ENCODE assay signal across 11 mouse cellular contexts in genomic region chr13:69852313-69852712, GRCm38 (mm10). TPM values are rescaled to one million over a fixed set of nuclear protein-coding genes. Genes with fewer than 3 reads are reported as not detected.
A peak's percentile ranks its signal among the peaks of the same experiment; 100 is the strongest.
DNase-seq lines count a peak whose midpoint lies in the region; ATAC-seq and TF ChIP-seq lines count a peak whose summit lies in the region.
"Had no signal": no experiment of that assay in that cellular context is flagged by ENCODE, and none has a peak within 500 bp of the region (broad histone marks: within the 10 kb centered on the region; RNA-seq: fewer than 3 reads in every experiment).

No protein-coding gene starts in this region.

- H3K27ac ChIP-seq in forebrain, embryonic 10.5 days: no peak overlapping the region
- no peak overlapping the region for H3K27ac ChIP-seq in forebrain, postnatal 0 days (ENCODE audit: low read depth, low read length)
- no peak overlapping the region for H3K27ac ChIP-seq in lung, embryonic 14.5 days (ENCODE audit: low read depth)
- no peak overlapping the region for H3K27ac ChIP-seq in lung, postnatal 0 days (ENCODE audit: low read length)
- H3K27ac ChIP-seq: embryonic facial prominence, embryonic 15.5 days; liver, embryonic 14.5 days; neural tube, embryonic 12.5 days had no signal

- peak; percentile 31 for DNase-seq in forebrain, embryonic 10.5 days (ENCODE audit: extremely low spot score, low spot score)
- no peak for DNase-seq in forebrain, postnatal 0 days
- peak; percentile 77 for DNase-seq in lung, embryonic 14.5 days
- DNase-seq in lung, postnatal 0 days (ENCODE audit: low spot score): no peak
- DNase-seq in NIH3T3 (ENCODE audit: low read depth): peak; percentile 47
- DNase-seq in kidney, postnatal 4 days: peak; percentile 79 to 81
- DNase-seq in urinary bladder, adult 2 months (ENCODE audit: low spot score): no peak
- no peak for DNase-seq in layer of hippocampus, adult 18-20 months (ENCODE audit: low spot score in 2 of 2)

- no peak for ATAC-seq in forebrain, postnatal 0 days
- no peak for ATAC-seq in lung, embryonic 14.5 days (ENCODE audit: insufficient read depth)
- no peak for ATAC-seq in lung, postnatal 0 days

- no peaks in the 10 kb centered on the region for H3K36me3 ChIP-seq in forebrain, embryonic 10.5 days (replicated peaks)
- no peaks in the 10 kb centered on the region for H3K36me3 ChIP-seq in forebrain, postnatal 0 days (ENCODE audit: insufficient read depth)
- no peaks in the 10 kb centered on the region for H3K36me3 ChIP-seq in lung, embryonic 14.5 days (ENCODE audit: insufficient read depth)
- no peaks in the 10 kb centered on the region for H3K36me3 ChIP-seq in lung, postnatal 0 days (ENCODE audit: insufficient read depth, low read length)
- H3K36me3 ChIP-seq: embryonic facial prominence, embryonic 15.5 days; neural tube, embryonic 12.5 days had no signal

- H3K4me2 ChIP-seq in forebrain, postnatal 0 days (ENCODE audit: low read depth): no peak overlapping the region
- H3K4me2 ChIP-seq in lung, embryonic 14.5 days: no peak overlapping the region
- H3K4me2 ChIP-seq in lung, postnatal 0 days (replicated peaks; ENCODE audit: low read depth, low read length): no peak overlapping the region
- H3K4me2 ChIP-seq: embryonic facial prominence, embryonic 15.5 days; neural tube, embryonic 12.5 days had no signal

- H3K4me1 ChIP-seq in forebrain, embryonic 10.5 days: peaks cover 5% of the 10 kb centered on the region; the same call in 1 of the 2 replicates
- H3K4me1 ChIP-seq in forebrain, postnatal 0 days (ENCODE audit: insufficient read depth): no peaks in the 10 kb centered on the region
- H3K4me1 ChIP-seq in lung, embryonic 14.5 days (ENCODE audit: insufficient read depth): no peaks in the 10 kb centered on the region
- no peaks in the 10 kb centered on the region for H3K4me1 ChIP-seq in lung, postnatal 0 days (ENCODE audit: insufficient read depth, low read depth, low read length)
- H3K4me1 ChIP-seq: embryonic facial prominence, embryonic 15.5 days; neural tube, embryonic 12.5 days had no signal

- no peak for TF ChIP-seq EP300 in lung, postnatal 0 days (IDR thresholded peaks at IDR 0.05)

- no peak overlapping the region for H3K4me3 ChIP-seq in forebrain, embryonic 10.5 days
- no peak overlapping the region for H3K4me3 ChIP-seq in forebrain, postnatal 0 days (ENCODE audit: low read depth, low read length)
- no peak overlapping the region for H3K4me3 ChIP-seq in lung, embryonic 14.5 days (ENCODE audit: low read depth, low read length)
- H3K4me3 ChIP-seq in lung, postnatal 0 days (ENCODE audit: low read depth, low read length): no peak overlapping the region
- H3K4me3 ChIP-seq: embryonic facial prominence, embryonic 15.5 days; neural tube, embryonic 12.5 days had no signal

- no peaks in the 10 kb centered on the region for H3K9me3 ChIP-seq in forebrain, embryonic 10.5 days
- no peaks in the 10 kb centered on the region for H3K9me3 ChIP-seq in forebrain, postnatal 0 days (ENCODE audit: low read length)
- H3K9me3 ChIP-seq in lung, embryonic 14.5 days (ENCODE audit: low read depth, low read length): no peaks in the 10 kb centered on the region
- no peaks in the 10 kb centered on the region for H3K9me3 ChIP-seq in lung, postnatal 0 days (ENCODE audit: low read length)
- H3K9me3 ChIP-seq: embryonic facial prominence, embryonic 15.5 days; neural tube, embryonic 12.5 days had no signal

- no peak for TF ChIP-seq CTCF in forebrain, postnatal 0 days (IDR thresholded peaks at IDR 0.05; ENCODE audit: low read depth)
- TF ChIP-seq CTCF in lung, embryonic 14.5 days (IDR thresholded peaks at IDR 0.05; ENCODE audit: low read depth): no peak
- TF ChIP-seq CTCF in lung, postnatal 0 days (IDR thresholded peaks at IDR 0.05): no peak

- no peaks in the 10 kb centered on the region for H3K27me3 ChIP-seq in forebrain, embryonic 10.5 days (ENCODE audit: poor library complexity, severe bottlenecking)
- H3K27me3 ChIP-seq in forebrain, postnatal 0 days (ENCODE audit: insufficient read depth, low read length): no peaks in the 10 kb centered on the region
- no peaks in the 10 kb centered on the region for H3K27me3 ChIP-seq in lung, embryonic 14.5 days (ENCODE audit: insufficient read depth, low read length)
- no peaks in the 10 kb centered on the region for H3K27me3 ChIP-seq in lung, postnatal 0 days (replicated peaks; ENCODE audit: insufficient read depth, low read length)
- H3K27me3 ChIP-seq: embryonic facial prominence, embryonic 15.5 days; neural tube, embryonic 12.5 days had no signal

- H3K9ac ChIP-seq in forebrain, postnatal 0 days: no peak overlapping the region
- H3K9ac ChIP-seq in lung, embryonic 14.5 days: no peak overlapping the region
- H3K9ac ChIP-seq in lung, postnatal 0 days (replicated peaks; ENCODE audit: low read depth): no peak overlapping the region
- H3K9ac ChIP-seq: embryonic facial prominence, embryonic 15.5 days; liver, embryonic 14.5 days; neural tube, embryonic 12.5 days had no signal

- WGBS in forebrain, embryonic 10.5 days: 68% methylated on average over 5 of the region's 5 CpGs
- 73% methylated on average over 5 of the region's 5 CpGs for WGBS in forebrain, postnatal 0 days
- WGBS in lung, embryonic 14.5 days: 50% methylated on average over 5 of the region's 5 CpGs
- WGBS in lung, postnatal 0 days: 59% methylated on average over 5 of the region's 5 CpGs

RNA-seq across cellular contexts. Expression of gene Med10, which starts 50.1 kb away (rescaled TPM):
- polyA plus RNA-seq in forebrain, embryonic 10.5 days (2016; fragmentation: Nextera tagmentation; extraction: Ambion mirVana): 181 and 185 TPM in 2 replicates
- total RNA-seq in forebrain, postnatal 0 days (2014; rRNA removed): 58.5 and 77.2 TPM in 2 replicates
- polyA plus RNA-seq in forebrain, postnatal 0 days (2015; fragmentation: Nextera tagmentation; extraction: Ambion mirVana): 174 and 194 TPM in 2 replicates
- 137 and 143 TPM in 2 replicates for polyA plus RNA-seq in lung, embryonic 14.5 days (2014; fragmentation: Nextera tagmentation; extraction: Ambion mirVana)
- 100.0 and 101 TPM in 2 replicates for polyA plus RNA-seq in lung, postnatal 0 days (2015; fragmentation: Nextera tagmentation; extraction: Ambion mirVana)
- 44.6 and 54.3 TPM in 2 replicates for polyA plus RNA-seq in urinary bladder, adult 2 months (2012; rRNA removed)
- 10 to 100 TPM; 56.4 to 65.3 TPM for total RNA-seq in layer of hippocampus, adult 18-20 months (2021)

Comparison
In these comparisons a context has a peak if more than half of its experiments do, and no peak if none do; other contexts are left out.
1. DNase-seq: peak in forebrain, embryonic 10.5 days (single experiment), lung, embryonic 14.5 days (single experiment), NIH3T3 (single experiment) and kidney, postnatal 4 days (2 of 2); none in forebrain, postnatal 0 days (single experiment), lung, postnatal 0 days (single experiment), urinary bladder, adult 2 months (single experiment) and layer of hippocampus, adult 18-20 months (0 of 2).